Mouse (Mus musculus): Measurements from ENCODE around the gene Anxa9. TPM values are rescaled to one million over a fixed set of nuclear protein-coding genes. Genes with fewer than 3 reads are reported as not detected.
"Not testable (repeated sequence)": the region's sequence is repeated elsewhere in the genome, so short reads cannot be mapped to it uniquely, and the experiment has no call there.

Gene Anxa9
- total RNA-seq (2021) (1 to 10 TPM; 1.2 to 2.5 TPM), polyA plus RNA-seq (2012; rRNA removed) (0.88 and 1.3 TPM in 2 replicates)
- long read RNA-seq, partial matches to known transcripts = 0 of 2 reads
- long read RNA-seq, other reads (novel, unspliced or antisense) = 2 of 2 reads

- no peak for DNase-seq
Measured at GRCm38 (mm10) chr3:95307100-95307499, at the start of gene Anxa9. TSS of gene Anxa9 (minus strand) at chr3:95307176.

- peak; percentile 8 for DNase-seq
Measured at GRCm38 (mm10) chr3:95355911-95356544, 49.1 kb upstream of the Anxa9 start.

GRCm38 (mm10) chr3:95349491-95349890 lies 42.5 kb upstream of the Anxa9 start:
- DNase-seq = peak; percentile 15

- DNase-seq = not testable (repeated sequence)
Measured at GRCm38 (mm10) chr3:95348343-95348742, 41.4 kb upstream of the Anxa9 start.

GRCm38 (mm10) chr3:95346454-95346853 lies 39.5 kb upstream of the Anxa9 start:
- DNase-seq = no peak

- DNase-seq = not testable (repeated sequence)
Measured at GRCm38 (mm10) chr3:95343356-95344000, 36.5 kb upstream of the Anxa9 start.

- no peak for DNase-seq
Measured at GRCm38 (mm10) chr3:95338251-95338650, 31.3 kb upstream of the Anxa9 start.

- DNase-seq = no peak
Measured at GRCm38 (mm10) chr3:95337345-95337744, 30.4 kb upstream of the Anxa9 start.

- DNase-seq = no peak
Measured at GRCm38 (mm10) chr3:95331528-95331927, 24.6 kb upstream of the Anxa9 start.

- no peak for DNase-seq
Measured at GRCm38 (mm10) chr3:95328803-95329404, 21.9 kb upstream of the Anxa9 start.

GRCm38 (mm10) chr3:95324454-95325144 lies 17.6 kb upstream of the Anxa9 start:
- DNase-seq = no peak

- DNase-seq = no peak
Measured at GRCm38 (mm10) chr3:95323429-95323828, 16.5 kb upstream of the Anxa9 start.

- peak; percentile 60 for DNase-seq
Measured at GRCm38 (mm10) chr3:95319701-95320625, 13.0 kb upstream of the Anxa9 start.

GRCm38 (mm10) chr3:95319110-95319509 lies 12.1 kb upstream of the Anxa9 start:
- no peak for DNase-seq

- DNase-seq = peak; percentile 93
Measured at GRCm38 (mm10) chr3:95318548-95318947, 11.6 kb upstream of the Anxa9 start.

- peak; percentile 80 for DNase-seq
Measured at GRCm38 (mm10) chr3:95317414-95318080, 10.6 kb upstream of the Anxa9 start.

GRCm38 (mm10) chr3:95315844-95316550 lies 9.0 kb upstream of the Anxa9 start:
- no peak for DNase-seq

GRCm38 (mm10) chr3:95315094-95315843 lies 8.3 kb upstream of the Anxa9 start:
- peak; percentile 98 for DNase-seq

GRCm38 (mm10) chr3:95314486-95315093 lies 7.6 kb upstream of the Anxa9 start, which contains the start of gene Cers2:
TSS of gene Cers2 (plus strand) at chr3:95314791.
- DNase-seq = no peak
